Mouse (Mus musculus): ENCODE data around the gene Smlr1. TPM values are rescaled to one million over a fixed set of nuclear protein-coding genes. Genes with fewer than 3 reads are reported as not detected.

Smlr1 gene
- not detected in 2 replicates for polyA plus RNA-seq (2016; fragmentation: Nextera tagmentation; extraction: Ambion mirVana)

DNA sequence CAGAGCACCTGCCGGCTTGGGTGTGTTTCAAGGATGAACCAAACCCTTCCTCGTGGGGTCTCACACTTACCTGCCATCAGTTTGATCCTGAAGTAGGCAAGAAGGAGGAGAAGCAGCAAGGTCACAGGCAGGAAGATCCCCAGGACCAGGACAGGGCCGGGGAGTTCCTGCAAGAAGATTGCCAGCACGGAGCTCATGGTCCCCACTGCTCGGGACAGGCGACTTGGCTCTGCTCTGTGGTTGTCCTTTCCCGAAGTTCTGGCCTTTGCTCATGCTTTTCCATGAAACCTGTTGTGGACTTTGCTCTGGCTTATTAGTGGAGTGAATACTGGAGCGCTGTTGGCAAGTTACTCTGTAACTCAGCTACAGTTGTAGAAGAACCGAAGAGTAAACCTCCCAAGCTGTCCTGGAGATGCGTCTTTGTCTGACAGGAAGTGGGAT lies at the start of gene Smlr1:
Gene Smlr1 (minus strand): TSS at position 377 of the 441 bp plus-strand sequence.
- no peak within 1 kb of the TSS for H3K4me3 ChIP-seq
- no peaks in the 10 kb centered on the region for H3K9me3 ChIP-seq
- DNase-seq (ENCODE audit: low spot score), result peak; percentile 73
- H3K36me3 ChIP-seq, result no peaks in the 10 kb centered on the region
- no peak within 1 kb of the TSS for H3K27ac ChIP-seq
- H3K27me3 ChIP-seq (ENCODE audit: insufficient read depth, poor library complexity, severe bottlenecking), result no peaks in the 10 kb centered on the region
- H3K4me1 ChIP-seq, result peaks cover 27% of the 10 kb centered on the region
- WGBS, result 90% methylated on average over 10 of the region's 10 CpGs

DNA sequence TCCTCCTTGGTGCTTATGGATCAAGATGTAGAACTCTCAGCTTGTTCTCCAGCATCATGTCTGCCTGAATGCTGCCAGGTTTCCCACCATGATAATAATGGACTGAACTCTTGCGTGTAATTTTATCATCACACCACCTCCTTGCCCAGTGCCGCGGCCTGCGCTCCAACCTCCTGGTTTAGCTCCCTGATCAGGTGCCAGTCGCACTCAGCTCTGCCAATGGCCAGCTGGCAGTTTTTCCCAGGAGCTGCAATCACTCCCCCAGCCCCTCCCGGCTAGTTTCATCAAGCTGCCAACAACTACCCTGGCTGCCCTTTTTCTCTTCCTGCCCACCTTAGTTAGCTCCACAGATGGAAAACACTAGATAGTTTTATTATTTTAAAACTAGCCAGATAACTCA lies 48.8 kb upstream of the Smlr1 start:
- Histone ChIP-seq H3K36me3 (no peaks in the 10 kb centered on the region), H3K27me3 (ENCODE audit: insufficient read depth, poor library complexity, severe bottlenecking) (no peaks in the 10 kb centered on the region), H3K27ac (no peak overlapping the region), H3K4me3 (no peak overlapping the region), H3K4me1 (no peaks in the 10 kb centered on the region), H3K9me3 (no peaks in the 10 kb centered on the region)
- 94% methylated on average over 6 of the region's 6 CpGs for WGBS
- DNase-seq (ENCODE audit: low spot score), result no peak

GRCm38 (mm10) chr10:25580066-25580465 lies 44.0 kb upstream of the Smlr1 start:
- 71% methylated on average over 2 of the region's 2 CpGs for WGBS
- no peaks in the 10 kb centered on the region for H3K4me1 ChIP-seq
- H3K9me3 ChIP-seq, result no peaks in the 10 kb centered on the region
- H3K27me3 ChIP-seq (ENCODE audit: insufficient read depth, poor library complexity, severe bottlenecking), result no peaks in the 10 kb centered on the region
- no peak overlapping the region for H3K4me3 ChIP-seq
- no peak for DNase-seq (ENCODE audit: low spot score)
- no peaks in the 10 kb centered on the region for H3K36me3 ChIP-seq
- no peak overlapping the region for H3K27ac ChIP-seq

DNA sequence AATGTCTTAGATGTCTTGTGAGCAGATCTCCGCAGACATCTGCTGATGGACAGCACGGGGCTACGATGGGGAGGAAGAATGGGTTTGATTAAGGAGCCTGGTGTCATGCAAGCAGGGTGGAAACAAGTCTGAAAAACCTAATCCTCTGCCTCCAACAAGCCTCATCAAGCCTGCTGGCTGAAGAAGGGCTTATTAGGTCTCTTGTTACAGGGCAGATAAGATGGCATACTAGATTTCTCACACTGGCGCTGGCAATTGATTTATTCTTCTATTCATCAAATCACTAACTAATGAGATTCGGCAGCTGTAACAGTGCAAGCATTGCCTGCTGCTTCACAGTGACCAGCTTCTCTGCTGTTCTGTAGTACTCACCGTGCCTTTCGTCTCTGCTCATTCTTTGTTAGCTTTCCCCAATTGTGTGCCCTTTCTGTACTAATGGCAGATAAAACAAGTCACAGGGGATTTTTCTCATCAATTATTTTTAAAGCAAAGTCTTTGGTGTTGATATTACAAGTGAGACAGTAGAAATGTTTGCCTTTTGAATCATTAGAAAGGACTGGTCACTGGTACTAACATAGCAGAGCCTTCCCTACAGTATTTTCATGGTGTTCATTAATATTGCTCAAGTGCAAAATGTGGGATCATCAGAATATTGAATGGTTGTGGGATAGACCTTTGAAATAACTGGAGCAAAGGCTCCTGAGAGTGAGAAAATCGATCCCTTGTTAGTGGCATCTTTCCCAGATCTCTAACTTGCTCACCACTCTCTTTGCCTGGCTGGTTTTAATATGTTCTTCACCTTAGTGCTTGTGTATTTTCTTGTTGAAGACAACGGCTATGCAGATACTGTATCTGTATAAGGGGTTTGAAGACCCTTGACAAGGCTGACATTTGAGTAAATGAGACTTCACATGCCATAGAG lies 35.5 kb upstream of the Smlr1 start:
- 75% methylated on average over 9 of the region's 9 CpGs for WGBS
- H3K27ac ChIP-seq, result no peak overlapping the region
- no peaks in the 10 kb centered on the region for H3K4me1 ChIP-seq
- H3K9me3 ChIP-seq, result no peaks in the 10 kb centered on the region
- no peak for DNase-seq (ENCODE audit: low spot score)
- H3K4me3 ChIP-seq, result no peak overlapping the region
- no peaks in the 10 kb centered on the region for H3K27me3 ChIP-seq (ENCODE audit: insufficient read depth, poor library complexity, severe bottlenecking)
- no peaks in the 10 kb centered on the region for H3K36me3 ChIP-seq

DNA sequence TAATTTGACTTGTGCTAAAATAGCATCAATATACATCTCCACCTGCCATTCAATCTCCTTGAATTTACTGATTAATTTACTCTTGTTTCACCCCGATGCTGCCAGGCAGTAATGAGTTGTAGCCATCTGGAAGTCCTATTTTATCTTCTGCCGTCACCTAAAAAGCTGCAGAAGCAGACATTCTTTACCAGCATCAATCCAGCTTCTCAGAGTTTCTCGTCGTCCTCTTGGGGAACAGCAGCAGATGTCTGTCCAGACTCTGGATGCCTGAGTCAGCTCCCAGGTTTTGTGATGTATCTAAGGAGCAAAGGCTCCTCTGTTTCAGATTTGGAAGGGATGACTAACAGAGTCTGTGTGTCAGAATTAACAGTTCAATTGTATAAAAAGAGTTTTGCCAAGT lies 16.9 kb upstream of the Smlr1 start:
- no peak overlapping the region for H3K27ac ChIP-seq
- H3K27me3 ChIP-seq (ENCODE audit: insufficient read depth, poor library complexity, severe bottlenecking), result no peaks in the 10 kb centered on the region
- 59% methylated on average over 4 of the region's 4 CpGs for WGBS
- no peaks in the 10 kb centered on the region for H3K9me3 ChIP-seq
- no peaks in the 10 kb centered on the region for H3K36me3 ChIP-seq
- H3K4me3 ChIP-seq, result no peak overlapping the region
- no peaks in the 10 kb centered on the region for H3K4me1 ChIP-seq
- DNase-seq (ENCODE audit: low spot score), result no peak

- no peaks in the 10 kb centered on the region for H3K36me3 ChIP-seq
- 90% methylated on average over 3 of the region's 3 CpGs for WGBS
- no peak overlapping the region for H3K4me3 ChIP-seq
- no peak for DNase-seq (ENCODE audit: low spot score)
- no peak overlapping the region for H3K27ac ChIP-seq
- no peaks in the 10 kb centered on the region for H3K27me3 ChIP-seq (ENCODE audit: insufficient read depth, poor library complexity, severe bottlenecking)
- no peaks in the 10 kb centered on the region for H3K9me3 ChIP-seq
- H3K4me1 ChIP-seq, result peaks cover 13% of the 10 kb centered on the region
Measured at GRCm38 (mm10) chr10:25541097-25541496, 5.0 kb upstream of the Smlr1 start.

GRCm38 (mm10) chr10:25539771-25540168 lies 3.7 kb upstream of the Smlr1 start:
- Histone ChIP-seq H3K4me3 (no peak overlapping the region), H3K27ac (no peak overlapping the region), H3K27me3 (ENCODE audit: insufficient read depth, poor library complexity, severe bottlenecking) (no peaks in the 10 kb centered on the region), H3K36me3 (no peaks in the 10 kb centered on the region), H3K9me3 (no peaks in the 10 kb centered on the region), H3K4me1 (peaks cover 13% of the 10 kb centered on the region)
- DNase-seq (ENCODE audit: low spot score), result peak; percentile 71
- WGBS, result 40% methylated on average over 6 of the region's 6 CpGs

GRCm38 (mm10) chr10:25539146-25539770 lies 3.2 kb upstream of the Smlr1 start:
- peaks cover 13% of the 10 kb centered on the region for H3K4me1 ChIP-seq
- H3K9me3 ChIP-seq, result no peaks in the 10 kb centered on the region
- no peaks in the 10 kb centered on the region for H3K36me3 ChIP-seq
- WGBS, result 60% methylated on average over 4 of the region's 4 CpGs
- H3K27ac ChIP-seq, result no peak overlapping the region
- DNase-seq (ENCODE audit: low spot score), result peak; percentile 70
- H3K4me3 ChIP-seq, result no peak overlapping the region
- H3K27me3 ChIP-seq (ENCODE audit: insufficient read depth, poor library complexity, severe bottlenecking), result no peaks in the 10 kb centered on the region

- H3K36me3 ChIP-seq, result no peaks in the 10 kb centered on the region
- 81% methylated on average over 1 of the region's 1 CpGs for WGBS
- H3K9me3 ChIP-seq, result no peaks in the 10 kb centered on the region
- peaks cover 16% of the 10 kb centered on the region for H3K4me1 ChIP-seq
- H3K27ac ChIP-seq, result no peak overlapping the region
- no peak overlapping the region for H3K4me3 ChIP-seq
- H3K27me3 ChIP-seq (ENCODE audit: insufficient read depth, poor library complexity, severe bottlenecking), result no peaks in the 10 kb centered on the region
- DNase-seq (ENCODE audit: low spot score), result peak; percentile 58
Measured at GRCm38 (mm10) chr10:25538738-25539137, 2.7 kb upstream of the Smlr1 start.

DNA sequence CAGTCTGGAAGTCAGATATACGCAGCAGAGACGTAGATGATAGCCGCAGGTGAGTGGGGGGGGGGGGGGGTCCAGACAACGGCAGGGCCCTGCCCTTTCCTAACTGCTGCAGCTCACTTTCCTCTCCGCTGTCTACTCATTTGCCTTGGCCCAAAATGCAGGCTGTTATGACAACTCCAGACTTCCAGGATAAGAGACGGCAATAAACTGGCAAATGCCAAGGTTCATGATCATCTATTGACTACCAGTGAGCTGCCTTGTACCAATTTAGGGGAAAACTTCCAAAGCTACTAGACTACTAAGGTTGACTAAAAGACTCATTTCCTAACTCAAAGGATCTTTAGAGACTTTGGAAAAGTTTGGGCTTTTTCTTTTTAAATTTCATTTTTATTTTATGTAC lies 554 bp upstream of the Smlr1 start:
- Histone ChIP-seq H3K9me3 (no peaks in the 10 kb centered on the region), H3K36me3 (no peaks in the 10 kb centered on the region)
- WGBS, result 89% methylated on average over 6 of the region's 6 CpGs

GRCm38 (mm10) chr10:25534467-25534866 lies 1.6 kb downstream of the Smlr1 start:
- H3K4me3 ChIP-seq, result no peak overlapping the region
- peaks cover 22% of the 10 kb centered on the region for H3K4me1 ChIP-seq
- 87% methylated on average over 5 of the region's 5 CpGs for WGBS
- H3K27ac ChIP-seq, result peak overlapping the region; percentile 62; the same call in 1 of the 2 replicates
- no peaks in the 10 kb centered on the region for H3K9me3 ChIP-seq
- peak; percentile 69 for DNase-seq (ENCODE audit: low spot score)
- no peaks in the 10 kb centered on the region for H3K27me3 ChIP-seq (ENCODE audit: insufficient read depth, poor library complexity, severe bottlenecking)
- H3K36me3 ChIP-seq, result no peaks in the 10 kb centered on the region

More for the DNA sequence above, 554 bp upstream of the Smlr1 start:
- Histone ChIP-seq H3K4me1 (peaks cover 27% of the 10 kb centered on the region), H3K27me3 (ENCODE audit: insufficient read depth, poor library complexity, severe bottlenecking) (no peaks in the 10 kb centered on the region), H3K27ac (no peak overlapping the region), H3K4me3 (no peak overlapping the region)
- no peak for DNase-seq (ENCODE audit: low spot score)

DNA sequence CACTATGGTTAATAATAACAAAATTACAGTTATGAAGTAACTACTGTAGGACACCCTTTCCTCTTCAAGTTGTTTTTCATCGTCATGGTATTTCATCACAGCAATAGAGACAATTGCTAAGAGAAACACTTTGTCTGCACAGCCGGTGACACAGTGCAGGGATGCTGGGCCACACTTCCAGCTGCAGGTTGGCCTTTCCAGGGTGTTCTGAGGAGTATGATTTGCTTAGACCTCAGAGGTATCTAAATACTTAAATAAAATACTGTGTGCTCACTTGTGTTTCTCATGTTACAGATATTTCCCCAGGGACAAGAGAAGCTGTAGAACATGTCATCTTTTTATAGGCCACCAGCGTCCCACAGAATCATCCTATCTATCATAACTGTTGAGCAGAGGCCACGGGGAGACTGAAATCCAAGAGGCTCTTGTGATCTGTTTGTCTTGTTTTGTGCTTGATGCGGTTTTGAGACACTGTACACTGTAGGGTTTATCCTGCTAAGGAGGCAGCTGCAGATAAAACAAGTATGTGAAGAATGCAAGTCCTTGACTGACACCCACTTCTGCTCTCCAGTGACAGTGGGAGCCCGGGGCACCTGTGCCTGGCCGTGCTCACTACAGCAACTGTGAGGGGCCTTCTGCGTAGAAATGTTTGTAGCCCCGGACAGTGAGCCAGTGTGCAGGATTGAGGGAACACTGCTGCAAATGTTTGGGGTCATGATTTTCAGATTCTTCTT lies 2.4 kb downstream of the Smlr1 start:
- 34% methylated on average over 9 of the region's 9 CpGs for WGBS
- peak; percentile 73 for DNase-seq (ENCODE audit: low spot score)

DNA sequence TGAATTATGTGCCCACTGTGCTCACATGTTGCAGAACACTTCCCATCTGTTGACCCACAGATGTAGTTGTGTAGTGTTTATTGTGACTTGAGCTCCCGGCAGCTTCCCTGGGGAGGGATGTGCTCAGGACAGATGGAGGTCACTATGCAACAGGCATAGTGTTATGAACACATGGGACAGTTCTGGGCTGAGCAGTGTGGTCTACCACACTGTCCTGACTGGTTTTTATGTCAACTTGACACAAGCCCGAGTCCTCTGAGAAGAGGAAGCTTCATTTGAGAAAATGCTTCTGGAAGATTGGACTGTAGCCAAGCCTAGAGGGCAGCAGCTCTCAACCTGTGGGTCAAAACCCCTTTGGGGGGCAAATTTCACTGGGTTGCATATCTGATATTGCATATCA lies 3.0 kb downstream of the Smlr1 start:
- Histone ChIP-seq H3K27me3 (ENCODE audit: insufficient read depth, poor library complexity, severe bottlenecking) (no peaks in the 10 kb centered on the region), H3K27ac (no peak overlapping the region), H3K4me3 (no peak overlapping the region), H3K9me3 (no peaks in the 10 kb centered on the region), H3K4me1 (peaks cover 14% of the 10 kb centered on the region), H3K36me3 (no peaks in the 10 kb centered on the region)
- peak; percentile 71 for DNase-seq (ENCODE audit: low spot score)
- 65% methylated on average over 2 of the region's 2 CpGs for WGBS

More for the DNA sequence above, 2.4 kb downstream of the Smlr1 start:
- Histone ChIP-seq H3K36me3 (no peaks in the 10 kb centered on the region), H3K27me3 (ENCODE audit: insufficient read depth, poor library complexity, severe bottlenecking) (no peaks in the 10 kb centered on the region), H3K27ac (peak overlapping the region; percentile 13; the same call in 1 of the 2 replicates), H3K4me3 (no peak overlapping the region), H3K4me1 (peaks cover 15% of the 10 kb centered on the region), H3K9me3 (no peaks in the 10 kb centered on the region)
